Mouse (Mus musculus) inflammation-experienced regulatory T-cells, adult 6 months (primary cell): ENCODE data around the gene Gm17654. TPM values are rescaled to one million over a fixed set of nuclear protein-coding genes. Genes with fewer than 3 reads are reported as not detected.
"Not testable (repeated sequence)": the region's sequence is repeated elsewhere in the genome, so short reads cannot be mapped to it uniquely, and the experiment has no call there.

Experiments used
- ATAC-seq: one replicate; pipeline ENCODE4 v1.8.0; 2017
- polyA plus RNA-seq, 3 experiments: library from polyadenylated mRNA; unstranded; fragments of 100-300 nt; shearing (Covaris generic); gene quantifications; one replicate each; pipeline ENCODE4 v1.2.1; 2017

Gm17654 gene
- polyA plus RNA-seq, result not detected

- not testable (repeated sequence) for ATAC-seq
Observed at GRCm38 (mm10) chr14:43579046-43579445, at the start of gene Gm17654. Gene Gm17654, minus strand, starts transcription at chr14:43579146.

GRCm38 (mm10) chr14:43607913-43608312, 29.0 kb upstream of the Gm17654 start, which contains the start of gene Gm10375:
Gene Gm10375, minus strand, starts transcription at chr14:43608013.
- not testable (repeated sequence) for ATAC-seq

GRCm38 (mm10) chr14:43577969-43578368, 977 bp downstream of the Gm17654 start:
- not testable (repeated sequence) for ATAC-seq

- not testable (repeated sequence) for ATAC-seq
Observed at GRCm38 (mm10) chr14:43552271-43552670, 26.7 kb downstream of the Gm17654 start.

- not testable (repeated sequence) for ATAC-seq
Observed at GRCm38 (mm10) chr14:43546281-43546680, 32.7 kb downstream of the Gm17654 start.

GRCm38 (mm10) chr14:43543276-43543675, 35.7 kb downstream of the Gm17654 start, which contains the start of gene Gm5799:
Gene Gm5799, plus strand, starts transcription at chr14:43543576.
- not testable (repeated sequence) for ATAC-seq

GRCm38 (mm10) chr14:43538144-43538543, 40.8 kb downstream of the Gm17654 start:
- not testable (repeated sequence) for ATAC-seq

- not testable (repeated sequence) for ATAC-seq
Observed at GRCm38 (mm10) chr14:43532387-43532786, 46.6 kb downstream of the Gm17654 start.

GRCm38 (mm10) chr14:43532011-43532383, 46.9 kb downstream of the Gm17654 start:
- not testable (repeated sequence) for ATAC-seq

GRCm38 (mm10) chr14:43531052-43532010, 47.6 kb downstream of the Gm17654 start:
- not testable (repeated sequence) for ATAC-seq

Other genes starting within 250 kb of the Gm17654 start
- gene 1700001F09Rik, start 231.3 kb downstream of the Gm17654 start, polyA plus RNA-seq, result not detected
- gene Gm8138, start 162.8 kb downstream of the Gm17654 start, polyA plus RNA-seq, result not detected
- not detected for gene Gm5799, start 35.6 kb downstream of the Gm17654 start, polyA plus RNA-seq
- not detected for gene Gm10375, start 28.9 kb upstream of the Gm17654 start, polyA plus RNA-seq
- gene Gm8165, start 98.1 kb upstream of the Gm17654 start, polyA plus RNA-seq, result not detected
- gene Gm7324, start 118.7 kb upstream of the Gm17654 start, polyA plus RNA-seq, result 1 to 10 TPM in 2 of 3 experiments, not detected in 1; 2.0 to 2.1 TPM
- gene Gm16506, start 148.3 kb upstream of the Gm17654 start, polyA plus RNA-seq, result not detected
- gene Gm6526, start 168.7 kb upstream of the Gm17654 start, polyA plus RNA-seq, result not detected
- not detected for gene Gm8180, start 205.6 kb upstream of the Gm17654 start, polyA plus RNA-seq